Mouse (Mus musculus) heart, embryonic 14.5 days (tissue): ENCODE data around the gene Rptor. TPM values are rescaled to one million over a fixed set of nuclear protein-coding genes. Genes with fewer than 3 reads are reported as not detected.

Experiments used
- ATAC-seq: fragments of 200-750 bp; cut with Nextera tagmentation; 2 replicates; pipeline ENCODE4 v1.8.0; 2017; ENCODE audit warnings: low read depth, moderate TSS enrichment; ENCODE audit not compliant: insufficient number of reproducible peaks, insufficient read depth, low FRiP score
- H3K27ac ChIP-seq, 2 experiments: fragments of 200-500 bp in 1 of 2; fragments of 300-500 bp in 1 of 2; sonication (generic) in 1 of 2; replicated peaks in 1 of 2; 2 replicates each; pipeline ENCODE4 v1.5.1; 2012 to 2014; ENCODE audit warnings: low read depth in 2 of 2, low read length in 2 of 2, control low read depth in 1 of 2, mild to moderate bottlenecking in 1 of 2, mixed read lengths in 1 of 2; ENCODE audit not compliant: control insufficient read depth in 1 of 2, insufficient read depth in 1 of 2
- H3K27me3 ChIP-seq: fragments of 300-500 bp; sonication (generic); 2 replicates; pipeline ENCODE4 v1.6.1; 2014; ENCODE audit warnings: mild to moderate bottlenecking, low read length, control low read depth; ENCODE audit not compliant: control insufficient read depth, insufficient read depth
- H3K36me3 ChIP-seq: fragments of 300-500 bp; sonication (generic); 2 replicates; pipeline ENCODE4 v1.6.1; 2014; ENCODE audit warnings: mild to moderate bottlenecking, control low read depth, low read length, mixed read lengths; ENCODE audit not compliant: control insufficient read depth, insufficient read depth
- H3K4me1 ChIP-seq, 2 experiments: fragments of 200-500 bp in 1 of 2; fragments of 300-500 bp in 1 of 2; sonication (generic) in 1 of 2; 2 replicates each; pipeline ENCODE4 v1.6.1; 2012 to 2014; ENCODE audit warnings: low read length in 2 of 2, control low read depth in 1 of 2, mixed read lengths in 1 of 2; ENCODE audit not compliant: control insufficient read depth in 2 of 2, insufficient read depth in 2 of 2
- H3K4me2 ChIP-seq: fragments of 300-500 bp; sonication (generic); 2 replicates; pipeline ENCODE4 v1.6.1; 2014; ENCODE audit warnings: mild to moderate bottlenecking, low read length
- H3K4me3 ChIP-seq, 2 experiments: fragments of 200-500 bp in 1 of 2; fragments of 300-500 bp in 1 of 2; sonication (generic) in 1 of 2; 2 replicates each; pipeline ENCODE4 v1.5.1; 2012 to 2014; ENCODE audit warnings: low read length in 2 of 2, mild to moderate bottlenecking in 2 of 2, control low read depth in 1 of 2, low read depth in 1 of 2, moderate library complexity in 1 of 2; ENCODE audit not compliant: control insufficient read depth in 1 of 2, insufficient read depth in 1 of 2
- H3K9ac ChIP-seq: fragments of 300-500 bp; sonication (generic); 2 replicates; pipeline ENCODE4 v1.6.1; 2014; ENCODE audit warnings: mild to moderate bottlenecking, low read length
- H3K9me3 ChIP-seq: fragments of 300-500 bp; sonication (generic); 2 replicates; pipeline ENCODE4 v1.6.1; 2016; ENCODE audit warnings: low read length, control low read depth; ENCODE audit not compliant: control insufficient read depth
- WGBS: fragments of 180-500 bp; shearing (Covaris S2); extraction: QIAGEN DNeasy Blood & Tissue Kit; methylation state at CpG from one replicate; pipeline ENCODE4 v1.1.7; 2014; 5-methylcytosine and 5-hydroxymethylcytosine counted together
- polyA plus RNA-seq: library from polyadenylated mRNA; unstranded; fragments of >200 nt; fragmentation: Nextera tagmentation; extraction: Ambion mirVana; gene quantifications from 2 replicates; pipeline ENCODE4 v1.2.1, GENCODE M21; 2014

The Rptor gene
- polyA plus RNA-seq, 1 experiment from 2014 or later = 11.2 TPM

DNA sequence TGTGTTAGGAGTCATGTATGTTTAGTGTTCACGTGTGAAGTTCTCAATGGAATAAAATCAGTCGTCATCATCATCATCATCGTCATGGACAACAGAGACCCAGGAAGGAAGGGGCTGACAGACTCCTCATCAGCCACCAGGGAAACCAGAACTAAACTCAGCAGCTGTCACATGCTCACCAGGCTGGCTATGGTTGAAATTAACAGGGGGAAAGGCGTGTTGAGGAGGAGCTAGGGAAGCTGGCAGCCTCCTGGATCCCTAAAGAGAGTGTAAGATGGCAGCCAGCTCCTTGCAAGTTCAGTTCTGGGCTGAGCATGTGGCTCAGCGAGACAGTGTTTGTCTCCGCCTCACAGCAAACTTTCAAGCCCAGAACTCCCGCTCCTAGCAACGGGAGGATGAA is 332.1 kb downstream of the Rptor start:
- peaks cover 5 to 9% of the 10 kb centered on the region in 2 experiments; a peak in 1 of 4 replicates for H3K4me1 ChIP-seq
- H3K27ac ChIP-seq = no peak overlapping the region
- H3K9me3 ChIP-seq = peaks cover 5% of the 10 kb centered on the region; the same call in 1 of the 2 replicates
- H3K4me3 ChIP-seq = no peak overlapping the region
- peaks cover 8% of the 10 kb centered on the region for H3K27me3 ChIP-seq
- no peak for ATAC-seq
- 68% methylated on average over 8 of the region's 8 CpGs for WGBS
- no peak overlapping the region for H3K4me2 ChIP-seq
- H3K36me3 ChIP-seq = no peaks in the 10 kb centered on the region
- H3K9ac ChIP-seq = no peak overlapping the region

DNA sequence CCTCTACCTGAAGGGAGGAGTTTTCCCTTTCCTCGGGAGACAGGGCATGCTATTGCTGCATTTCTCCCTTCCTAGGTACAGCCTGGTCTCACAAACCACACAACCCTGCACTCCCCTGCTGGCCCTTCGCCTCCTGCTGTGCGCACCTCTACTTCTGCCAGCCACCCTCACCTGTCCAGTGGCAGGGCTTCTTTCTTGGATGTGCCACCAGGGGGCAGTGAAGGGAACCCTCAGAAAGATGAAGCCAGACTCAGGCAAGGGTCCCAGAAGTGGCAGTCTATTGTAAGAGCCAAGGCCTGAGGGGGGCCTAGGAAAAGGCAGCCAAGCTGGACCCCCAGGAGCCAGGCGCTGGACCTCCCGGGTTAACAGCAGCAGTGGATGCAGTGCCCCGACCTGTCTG is 332.8 kb downstream of the Rptor start:
- Histone ChIP-seq H3K27me3 (peaks cover 8% of the 10 kb centered on the region), H3K4me1 (peaks cover 5 to 13% of the 10 kb centered on the region in 2 experiments; a peak in 2 of 4 replicates)
- 28% methylated on average over 6 of the region's 6 CpGs for WGBS

DNA sequence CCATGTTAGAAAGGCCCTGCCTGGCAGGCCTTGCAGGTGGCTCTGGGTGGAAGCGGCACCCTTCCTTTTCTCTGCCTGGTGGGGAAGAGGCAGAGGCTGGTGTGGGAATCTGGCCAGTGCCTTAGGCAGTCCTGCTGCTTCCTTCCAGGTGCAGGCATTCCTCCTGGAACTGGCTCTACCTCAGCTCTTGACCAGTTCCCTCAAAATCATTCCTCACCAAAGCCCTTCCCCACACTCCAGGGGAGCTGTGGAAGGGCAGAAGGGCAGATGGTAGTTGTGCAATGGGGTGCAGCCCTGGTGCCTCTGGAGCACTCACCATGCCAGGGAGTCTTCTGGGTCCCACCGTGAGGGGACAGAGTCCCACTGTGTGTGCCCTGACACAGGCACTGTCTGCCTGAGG is 333.8 kb downstream of the Rptor start:
- H3K4me1 ChIP-seq = peaks cover 5 to 17% of the 10 kb centered on the region in 2 experiments; a peak in 2 of 4 replicates
- no peak overlapping the region for H3K4me2 ChIP-seq
- H3K36me3 ChIP-seq = no peaks in the 10 kb centered on the region
- WGBS = 81% methylated on average over 2 of the region's 2 CpGs
- H3K4me3 ChIP-seq = no peak overlapping the region
- no peaks in the 10 kb centered on the region for H3K9me3 ChIP-seq
- ATAC-seq = no peak
- H3K27me3 ChIP-seq = peaks cover 15% of the 10 kb centered on the region
- H3K27ac ChIP-seq = no peak overlapping the region
- H3K9ac ChIP-seq = no peak overlapping the region

More for the DNA sequence above, 332.8 kb downstream of the Rptor start:
- Histone ChIP-seq H3K4me2 (no peak overlapping the region), H3K9me3 (peaks cover 5% of the 10 kb centered on the region; the same call in 1 of the 2 replicates), H3K4me3 (no peak overlapping the region), H3K36me3 (no peaks in the 10 kb centered on the region), H3K27ac (no peak overlapping the region), H3K9ac (no peak overlapping the region)
- ATAC-seq = no peak

DNA sequence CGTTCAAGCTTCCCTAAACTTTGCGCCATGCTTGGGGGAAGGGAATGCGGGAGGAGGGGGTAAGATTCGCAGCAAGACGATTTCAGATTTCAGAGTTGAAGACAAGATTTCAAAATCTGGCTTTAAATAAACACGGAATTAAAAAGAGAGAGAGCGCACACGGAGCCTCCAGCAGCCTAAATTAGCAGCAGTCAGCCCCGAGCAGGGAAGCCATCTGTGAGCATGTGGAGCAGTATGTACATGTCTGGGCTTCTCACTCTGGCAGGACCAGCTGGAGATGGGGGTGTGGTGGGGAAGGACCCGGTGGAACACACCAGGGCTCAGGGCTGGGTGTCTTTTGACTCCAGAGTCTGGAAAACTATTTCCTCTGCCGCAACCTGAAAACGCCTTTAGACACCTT is 334.5 kb downstream of the Rptor start:
- H3K27me3 ChIP-seq = peaks cover 16% of the 10 kb centered on the region
- H3K9ac ChIP-seq = no peak overlapping the region

DNA sequence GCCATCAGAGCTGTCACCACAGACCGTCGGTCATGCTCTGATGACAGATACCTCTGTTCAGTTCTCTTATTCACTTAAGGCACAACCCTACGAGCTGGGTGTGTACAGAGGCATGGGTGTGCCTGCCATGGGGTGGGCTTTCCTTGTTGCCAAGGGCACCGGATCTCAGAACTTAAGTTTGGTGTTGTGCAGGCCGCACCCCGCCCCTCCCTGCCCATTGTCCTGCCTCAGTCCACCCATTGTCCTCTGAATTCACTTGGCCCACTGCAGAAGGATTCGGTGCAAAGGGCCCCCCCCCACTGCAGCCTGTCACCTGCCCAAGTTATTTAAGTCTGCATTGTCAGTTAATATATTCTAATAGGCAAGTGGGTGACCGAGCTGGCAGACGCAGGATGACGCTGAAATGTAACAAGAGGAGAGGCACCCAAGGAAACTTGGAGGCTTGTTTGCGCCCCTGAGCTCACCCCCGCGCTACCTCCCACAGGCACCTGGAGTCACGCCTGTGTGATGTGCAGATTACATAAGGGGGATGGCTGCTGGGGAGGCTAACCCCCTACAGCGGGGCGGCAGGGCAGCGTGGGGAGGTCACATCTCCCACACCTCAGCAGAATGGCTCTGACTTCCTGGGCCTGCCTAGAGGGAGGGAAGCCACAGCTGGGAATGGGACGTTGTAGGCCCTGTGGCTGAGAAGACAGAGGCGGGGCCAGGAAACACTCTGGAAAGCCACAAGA is 335.2 kb downstream of the Rptor start:
- Histone ChIP-seq H3K27me3 (peaks cover 16% of the 10 kb centered on the region), H3K4me1 (peaks cover 5 to 25% of the 10 kb centered on the region in 2 experiments; a peak in 2 of 4 replicates), H3K4me3 (no peak overlapping the region), H3K9me3 (no peaks in the 10 kb centered on the region), H3K9ac (no peak overlapping the region), H3K27ac (no peak overlapping the region), H3K36me3 (no peaks in the 10 kb centered on the region), H3K4me2 (no peak overlapping the region)
- ATAC-seq = no peak
- WGBS = 61% methylated on average over 19 of the region's 19 CpGs

More for the DNA sequence above, 334.5 kb downstream of the Rptor start:
- peaks cover 5 to 25% of the 10 kb centered on the region in 2 experiments; a peak in 2 of 4 replicates for H3K4me1 ChIP-seq
- H3K36me3 ChIP-seq = no peaks in the 10 kb centered on the region
- H3K4me2 ChIP-seq = no peak overlapping the region
- no peak overlapping the region for H3K4me3 ChIP-seq
- no peak for ATAC-seq
- no peak overlapping the region for H3K27ac ChIP-seq
- no peaks in the 10 kb centered on the region for H3K9me3 ChIP-seq
- 49% methylated on average over 12 of the region's 12 CpGs for WGBS

DNA sequence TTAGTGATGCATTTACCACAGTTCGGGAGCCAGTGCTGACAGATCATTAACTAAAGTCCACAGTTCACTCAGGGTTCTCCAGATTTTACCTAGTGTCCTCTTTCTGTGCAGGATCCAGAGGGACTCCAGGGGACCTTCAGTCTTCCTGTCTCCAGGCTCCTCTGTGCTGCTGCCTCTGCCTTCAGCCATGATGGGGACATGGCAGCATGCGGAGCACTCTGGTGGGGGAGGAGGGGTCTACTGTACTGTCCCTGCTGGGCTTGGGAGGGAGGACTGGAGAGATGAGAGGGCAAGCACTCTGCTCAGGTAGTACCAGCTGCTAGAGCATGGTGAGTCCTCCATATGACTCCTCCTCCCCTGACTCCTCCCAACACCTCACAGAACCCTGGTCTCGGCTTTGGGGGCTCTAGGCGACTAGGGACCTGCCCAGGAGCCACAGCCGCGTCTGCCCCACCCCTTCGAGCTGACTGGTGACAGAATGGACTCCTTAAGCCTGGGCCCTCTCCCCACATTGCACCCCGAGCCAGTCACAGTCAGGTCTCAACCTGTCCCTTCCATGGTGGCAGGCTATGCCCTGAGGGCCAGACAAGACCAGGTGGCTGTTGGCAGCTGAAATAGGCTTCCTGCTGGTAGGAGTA is 336.5 kb downstream of the Rptor start:
- H3K27me3 ChIP-seq = peaks cover 16% of the 10 kb centered on the region

DNA sequence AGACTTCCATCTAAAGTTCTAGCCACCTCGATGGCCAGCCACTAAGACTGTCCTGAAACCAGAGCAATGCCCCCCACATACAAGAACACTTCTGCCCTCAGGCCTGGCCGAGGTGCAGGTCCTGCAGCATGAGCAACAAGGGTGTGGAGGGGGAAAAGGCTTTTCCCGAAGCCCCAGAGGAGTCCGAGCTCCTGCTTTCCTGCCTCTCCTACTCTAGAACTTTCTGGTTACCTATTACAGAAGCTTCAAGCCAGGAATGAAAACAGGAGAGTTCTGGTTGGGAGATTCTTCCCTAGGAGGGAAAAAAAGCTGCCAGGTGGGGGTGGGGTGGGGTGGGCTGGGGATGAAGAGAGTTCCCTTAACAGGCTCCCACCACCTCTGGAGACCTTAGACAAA is 337.0 kb downstream of the Rptor start:
- Histone ChIP-seq H3K4me3 (no peak overlapping the region), H3K4me2 (no peak overlapping the region), H3K9me3 (no peaks in the 10 kb centered on the region), H3K36me3 (no peaks in the 10 kb centered on the region), H3K27ac (no peak overlapping the region), H3K27me3 (peaks cover 16% of the 10 kb centered on the region), H3K9ac (no peak overlapping the region), H3K4me1 (peaks cover 5 to 25% of the 10 kb centered on the region in 2 experiments; a peak in 3 of 4 replicates)
- WGBS = 64% methylated on average over 4 of the region's 4 CpGs
- no peak for ATAC-seq

More for the DNA sequence above, 336.5 kb downstream of the Rptor start:
- H3K4me3 ChIP-seq = no peak overlapping the region
- ATAC-seq = no peak
- peaks cover 5 to 25% of the 10 kb centered on the region in 2 experiments; a peak in 3 of 4 replicates for H3K4me1 ChIP-seq
- H3K9me3 ChIP-seq = no peaks in the 10 kb centered on the region
- 64% methylated on average over 8 of the region's 8 CpGs for WGBS
- H3K9ac ChIP-seq = no peak overlapping the region
- H3K27ac ChIP-seq = no peak overlapping the region
- H3K36me3 ChIP-seq = no peaks in the 10 kb centered on the region
- no peak overlapping the region for H3K4me2 ChIP-seq
